Mouse (Mus musculus) T-cell, adult 2 months (primary cell): ENCODE results near the gene Ccdc6.

Experiments used
- DNase-seq: peaks from one replicate; pipeline ENCODE4 v3.0.0; 2022; ENCODE audit warnings: low spot score

Gene Ccdc6

DNA sequence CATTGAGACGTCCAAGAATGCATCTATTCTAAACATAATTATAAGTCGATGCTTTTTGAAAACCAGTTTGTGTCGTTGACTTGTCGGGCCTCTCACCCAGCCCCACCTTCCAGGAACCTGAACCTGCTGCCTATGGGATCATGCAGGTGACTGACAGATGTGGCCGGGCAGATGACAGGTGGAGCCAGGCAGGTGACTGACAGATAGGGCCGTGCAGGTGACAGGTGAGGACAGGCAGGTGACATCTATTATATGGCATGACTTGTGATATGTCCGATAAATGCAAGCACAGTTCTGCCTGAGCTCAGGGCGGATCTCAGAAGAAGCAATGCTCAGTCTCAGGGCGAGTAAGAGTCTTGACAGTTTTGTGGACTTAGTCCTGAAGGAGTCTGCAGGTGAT, 114.4 kb downstream of the Ccdc6 start:
- no peak for DNase-seq

DNA sequence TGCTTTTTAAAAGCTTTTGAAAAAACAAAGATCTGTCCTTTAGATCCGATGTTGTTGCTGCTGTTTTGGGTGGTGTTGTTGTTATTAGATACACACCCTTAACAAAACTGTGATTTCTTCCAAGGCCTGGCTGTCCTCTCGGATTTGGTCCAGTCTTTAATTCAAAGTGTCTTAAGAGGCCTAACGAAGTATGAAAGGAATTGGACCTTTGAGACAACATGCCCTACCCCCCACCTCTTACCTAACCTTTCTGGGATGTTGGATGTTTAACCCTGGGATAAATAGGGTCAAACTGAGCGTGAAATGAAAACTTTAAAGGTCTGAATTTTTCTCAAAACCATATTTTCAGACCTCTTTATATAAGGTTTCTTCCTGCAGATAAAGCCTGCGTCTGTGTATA, 124.0 kb downstream of the Ccdc6 start:
- no peak for DNase-seq

DNA sequence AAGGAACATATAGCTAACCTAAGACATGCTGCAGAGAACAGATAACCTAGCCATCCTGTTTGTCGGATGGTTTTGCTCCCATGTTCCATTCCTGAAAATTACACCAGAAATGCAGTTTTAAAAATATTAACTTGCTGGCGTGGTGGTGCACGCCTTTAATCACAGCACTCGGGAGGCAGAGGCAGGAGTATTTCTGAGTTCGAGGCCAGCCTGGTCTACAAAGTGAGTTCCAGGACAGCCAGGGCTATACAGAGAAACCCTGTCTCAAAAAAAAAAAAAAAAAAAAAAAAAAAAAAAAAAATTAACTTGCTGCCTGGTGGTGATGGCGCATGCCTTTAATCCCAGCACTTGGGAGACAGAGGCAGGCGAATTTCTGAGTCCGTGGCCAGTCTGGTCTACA, 125.3 kb downstream of the Ccdc6 start:
- DNase-seq, result peak; percentile 7

DNA sequence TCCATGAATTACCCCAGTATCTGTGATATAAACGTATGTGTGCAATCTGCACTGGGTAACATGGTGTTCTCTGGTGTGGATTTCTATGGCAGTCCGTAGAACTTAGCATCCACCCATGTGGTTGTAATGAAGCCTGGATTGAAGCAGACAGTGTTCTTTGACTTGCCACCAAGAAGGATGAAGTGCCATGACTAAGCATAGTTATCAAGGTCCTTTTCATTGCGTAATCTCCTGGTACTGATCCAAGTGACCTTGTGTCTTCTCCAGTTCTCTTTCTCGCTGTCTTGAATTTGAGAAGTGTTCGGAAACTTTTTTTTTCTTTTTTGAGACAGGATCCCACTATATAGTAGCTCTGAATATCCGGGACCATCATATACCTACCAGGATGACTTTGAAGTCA, 127.7 kb downstream of the Ccdc6 start:
- DNase-seq, result no peak

DNA sequence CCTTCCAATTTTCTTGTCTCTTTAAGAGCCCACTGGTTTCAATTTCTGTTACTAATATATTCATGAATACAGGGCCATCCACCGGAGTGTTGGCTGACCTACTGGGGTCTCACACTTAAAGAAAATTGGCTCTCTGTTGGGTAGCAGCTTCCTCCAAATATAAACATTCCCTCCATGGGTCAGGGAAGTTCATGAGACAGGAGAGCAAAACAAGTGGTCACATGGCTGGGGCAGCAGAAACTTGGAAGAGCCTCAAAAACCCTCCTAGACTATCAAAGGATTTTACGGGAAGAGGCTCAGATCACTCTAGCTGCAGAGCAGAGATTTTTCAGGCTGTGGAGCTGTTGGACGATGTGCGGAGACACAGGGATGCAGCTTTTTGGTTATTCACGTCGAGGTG, 128.8 kb downstream of the Ccdc6 start:
- DNase-seq, result no peak

DNA sequence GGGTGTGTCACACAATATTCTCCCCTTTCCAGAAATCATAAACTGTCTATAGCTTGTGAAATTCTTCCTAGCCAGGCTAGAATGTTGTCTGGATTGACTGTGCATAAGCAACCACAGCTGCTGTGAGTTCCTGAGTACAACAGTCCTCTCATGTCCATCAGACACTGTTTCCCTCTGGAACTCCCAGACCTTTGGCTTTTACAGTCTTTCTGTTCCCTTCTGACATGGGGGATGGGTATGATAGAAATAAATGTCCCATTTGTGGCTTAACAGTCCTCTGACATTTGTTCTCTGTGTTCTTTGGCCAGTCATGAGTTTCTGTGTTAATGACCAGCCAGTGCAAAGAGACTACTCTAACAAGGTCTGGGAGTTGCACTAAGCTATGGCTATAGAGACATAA, 129.7 kb downstream of the Ccdc6 start:
- DNase-seq, result no peak

DNA sequence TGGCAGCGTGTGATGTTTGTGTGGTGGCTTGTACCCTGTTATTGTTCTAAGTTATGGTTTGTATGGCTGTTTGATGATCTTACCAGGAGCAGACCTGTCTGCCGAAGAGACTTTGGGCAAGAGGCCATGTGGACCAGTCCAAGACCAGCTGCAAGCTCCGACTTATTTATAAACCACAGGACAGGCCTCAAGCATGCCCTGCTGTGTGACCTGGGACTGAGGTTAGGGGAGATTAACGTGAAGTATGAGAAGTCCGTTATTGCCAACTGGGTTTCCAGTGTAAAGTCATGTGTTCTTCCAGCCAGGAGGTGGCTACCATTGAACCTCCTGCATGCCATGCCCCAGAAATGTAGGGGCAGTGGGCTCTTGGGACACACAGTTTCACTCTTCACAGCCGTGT, 133.4 kb downstream of the Ccdc6 start:
- no peak for DNase-seq

DNA sequence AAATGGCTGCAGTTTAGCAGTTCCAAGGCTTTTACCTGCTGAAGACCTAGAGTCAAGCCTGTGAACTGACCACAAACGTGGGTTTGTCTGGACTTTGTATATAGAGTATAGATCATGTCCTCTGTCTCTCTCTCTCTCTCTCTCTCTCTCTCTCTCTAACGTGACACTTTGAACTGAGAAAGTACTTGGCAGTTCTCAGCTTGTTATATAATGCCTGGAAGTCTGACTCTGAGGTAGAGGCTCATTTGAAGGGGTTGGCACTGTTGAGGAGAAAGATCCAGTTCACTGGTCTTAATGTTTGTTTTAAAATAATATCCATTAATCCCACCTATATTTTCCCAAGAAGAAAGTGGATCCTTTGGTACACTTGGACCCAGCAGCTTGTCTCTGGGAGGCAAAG, 141.0 kb downstream of the Ccdc6 start:
- DNase-seq, result no peak
